ENCODE assay signal across 8 mouse cellular contexts in genomic region chr11:97050216-97050943, GRCm38 (mm10). TPM values are rescaled to one million over a fixed set of nuclear protein-coding genes. Genes with fewer than 3 reads are reported as not detected.
DNase-seq lines count a peak whose midpoint lies in the region; ATAC-seq and TF ChIP-seq lines count a peak whose summit lies in the region.

Gene Osbpl7 (plus strand): TSS chr11:97050628.

- intact Hi-C loops in gastrocnemius, adult 2 months (cut with DNase I), result no loop called here

- no peaks in the 10 kb centered on the region for H3K9me3 ChIP-seq in hindbrain, embryonic 16.5 days (ENCODE audit: control insufficient read depth, low read length)

- H3K27me3 ChIP-seq in hindbrain, embryonic 16.5 days (replicated peaks; ENCODE audit: control insufficient read depth, insufficient read depth, low read length), result no peaks in the 10 kb centered on the region

- H3K4me1 ChIP-seq in hindbrain, embryonic 16.5 days (ENCODE audit: control insufficient read depth, insufficient read depth, low read depth, low read length), result peaks cover 20% of the 10 kb centered on the region

- DNase-seq in T-cell, adult 2 months (ENCODE audit: low spot score), result peak; percentile 81
- peak; percentile 66 to 71 for DNase-seq in cerebellum, postnatal 36 days
- peak; percentile 83 for DNase-seq in gastrocnemius, adult 2 months
- peak; percentile 39 to 70 for DNase-seq in left cerebral cortex, adult 8-10 months (ENCODE audit: low spot score in 2 of 2)
- DNase-seq in right cerebral cortex, adult 2 months (ENCODE audit: low spot score in 2 of 2), result peak; percentile 67 to 78
- peak; percentile 72 to 79 for DNase-seq in urinary bladder, postnatal 4 days (ENCODE audit: low spot score in 2 of 2)

- TF ChIP-seq CTCF in gastrocnemius, adult 2 months (IDR thresholded peaks at IDR 0.05), result peak; percentile 30; the same call in 1 of the 2 replicates

- H3K36me3 ChIP-seq in hindbrain, embryonic 16.5 days (ENCODE audit: control insufficient read depth, insufficient read depth, low read length), result peaks cover 12% of the 10 kb centered on the region

- H3K27ac ChIP-seq in gastrocnemius, adult 2 months, result peak within 1 kb of the TSS; percentile 85
- H3K27ac ChIP-seq in hindbrain, embryonic 16.5 days (ENCODE audit: low read depth, low read length), result peak within 1 kb of the TSS; percentile 78

- H3K4me2 ChIP-seq in hindbrain, embryonic 16.5 days (ENCODE audit: low read length), result peak within 1 kb of the TSS; percentile 82

- WGBS in hindbrain, embryonic 16.5 days, result 5% methylated on average over 18 of the region's 18 CpGs

- H3K4me3 ChIP-seq in gastrocnemius, adult 2 months, result peak within 1 kb of the TSS; percentile 75
- H3K4me3 ChIP-seq in hindbrain, embryonic 16.5 days (ENCODE audit: low read length), result peak within 1 kb of the TSS; percentile 71

- ATAC-seq in hindbrain, embryonic 16.5 days, result peak; percentile 92
- ATAC-seq in megakaryocyte, adult 5-6 weeks (ENCODE audit: poor library complexity, severe bottlenecking), result peak; percentile 77

- H3K9ac ChIP-seq in hindbrain, embryonic 16.5 days (ENCODE audit: low read depth, low read length), result peak within 1 kb of the TSS; percentile 88

RNA-seq across cellular contexts. Expression of gene Osbpl7, which starts in this region (rescaled TPM):
- total RNA-seq in gastrocnemius, adult 2 months (2021), result 1 to 10 TPM; 2.2 to 4.3 TPM
- polyA plus RNA-seq in hindbrain, embryonic 16.5 days (2015; fragmentation: Nextera tagmentation; extraction: Ambion mirVana), result 12.5 and 12.9 TPM in 2 replicates
- 10 to 100 TPM; 14.1 to 19.1 (median 15.4) TPM for total RNA-seq in left cerebral cortex, adult 8-10 months (2022)
- total RNA-seq in megakaryocyte, adult 5-6 weeks (2015), result 5.3 and 6.5 TPM in 2 replicates
- 7.1 and 7.5 TPM in 2 replicates for total RNA-seq in megakaryocyte, adult 5-6 weeks (2017)

Comparison
In these comparisons a context has a peak if more than half of its experiments do, and no peak if none do; other contexts are left out.
1. Peak in every context shown above with its lines: DNase-seq, ATAC-seq, H3K4me3 ChIP-seq and H3K27ac ChIP-seq.